Mouse (Mus musculus): ENCODE measurements around the gene Mybpc3. TPM values are rescaled to one million over a fixed set of nuclear protein-coding genes. Genes with fewer than 3 reads are reported as not detected.

The Mybpc3 gene
- total RNA-seq (2021) = under 1 TPM in 1 of 2 experiments, not detected in 1; 0.09 TPM
- long read RNA-seq, experiment 1 = 0 reads
- long read RNA-seq, experiment 2 = 0 reads

DNA sequence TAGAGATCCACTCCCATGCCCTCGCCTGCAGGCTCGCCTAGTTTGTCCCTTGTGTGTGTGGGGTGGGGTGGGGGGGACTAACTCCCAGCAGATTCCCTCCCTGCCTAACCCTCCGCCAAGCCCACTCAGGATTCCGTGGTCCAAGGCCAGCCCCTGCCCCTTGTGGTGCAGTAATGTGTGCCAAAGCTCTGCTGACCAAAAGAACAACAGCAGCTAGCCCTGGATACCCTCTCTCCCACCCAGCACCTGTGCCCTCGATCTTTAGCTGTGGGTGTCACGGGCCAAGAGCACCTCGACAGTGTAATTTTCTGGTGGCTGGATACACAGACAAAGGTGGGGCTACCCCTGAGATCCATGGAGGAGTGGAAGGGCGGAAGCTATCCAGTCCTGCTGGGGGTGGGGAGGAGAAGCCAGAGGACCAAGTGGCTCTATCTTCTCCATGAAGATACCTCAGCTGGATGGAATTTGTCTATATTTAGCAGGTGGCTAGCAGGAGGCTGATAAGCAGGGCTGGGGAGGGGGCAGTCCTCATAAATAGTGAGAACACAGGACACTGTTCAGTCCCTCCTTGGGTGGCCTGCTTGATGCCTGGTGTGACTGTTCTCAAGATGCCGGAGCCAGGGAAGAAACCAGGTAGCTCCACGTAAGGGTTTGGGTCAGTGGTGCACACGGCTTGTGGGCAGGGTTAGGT is at the start of gene Mybpc3:
Gene Mybpc3 (plus strand): TSS at position 560 of the 691 bp plus-strand sequence.
- DNase-seq = no peak
- intact Hi-C loops (cut with DNase I; ENCODE audit: low total_unique reads) = loop anchor here (5.0 kb wide), 1 partner anchor 75 kb away; no protein-coding TSS in a partner anchor

DNA sequence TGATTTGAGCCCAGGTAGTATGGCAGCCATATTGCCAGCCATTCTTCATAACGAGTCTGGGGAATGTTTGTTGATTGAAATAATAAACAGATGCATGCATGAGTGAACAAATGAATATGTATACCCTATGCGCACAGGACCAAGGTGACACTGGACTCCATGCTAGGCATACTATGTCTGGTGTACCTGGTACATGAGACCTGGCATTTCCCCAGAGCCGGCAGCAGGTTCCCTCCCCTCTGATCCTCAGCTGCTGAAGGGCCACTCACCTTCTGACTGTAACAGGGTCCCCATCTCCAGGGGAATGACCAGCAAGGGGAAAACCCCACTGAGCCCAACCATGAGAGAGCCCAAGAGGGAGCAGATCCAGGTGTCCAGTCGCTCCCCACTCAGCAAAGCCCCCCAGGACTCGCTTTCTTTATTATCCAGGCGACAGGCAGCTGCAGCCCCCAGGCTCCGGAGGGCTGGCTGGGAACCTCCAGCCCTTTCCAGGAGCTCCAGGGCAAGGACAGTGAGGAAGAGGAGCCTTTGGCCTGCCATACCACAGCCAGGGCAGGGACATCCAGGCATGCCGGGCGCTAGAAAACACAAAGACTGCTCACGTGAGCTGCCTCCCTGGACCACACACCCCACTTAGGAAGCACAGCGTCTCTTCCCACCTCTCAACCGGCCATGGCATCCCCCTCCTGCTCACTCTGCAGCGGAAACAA is 49.6 kb upstream of the Mybpc3 start:
- no peak for DNase-seq
- intact Hi-C loops (cut with DNase I; ENCODE audit: low total_unique reads) = no loop called here

DNA sequence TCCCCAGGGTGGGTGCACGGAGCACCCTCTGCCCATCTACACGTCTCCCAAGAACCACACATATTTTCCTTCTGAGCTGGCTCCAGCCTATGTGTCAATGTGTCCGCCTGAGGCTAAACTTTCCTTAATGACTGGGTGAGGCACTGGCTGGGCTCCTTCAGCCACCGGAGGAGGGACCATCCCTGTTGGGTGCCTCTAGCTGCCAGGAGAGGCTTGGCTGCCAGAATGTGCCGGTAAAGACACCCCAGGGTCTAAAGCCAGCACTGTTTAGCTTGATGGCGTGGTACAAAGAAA is 49.1 kb upstream of the Mybpc3 start:
- DNase-seq = no peak
- intact Hi-C loops (cut with DNase I; ENCODE audit: low total_unique reads) = no loop called here

DNA sequence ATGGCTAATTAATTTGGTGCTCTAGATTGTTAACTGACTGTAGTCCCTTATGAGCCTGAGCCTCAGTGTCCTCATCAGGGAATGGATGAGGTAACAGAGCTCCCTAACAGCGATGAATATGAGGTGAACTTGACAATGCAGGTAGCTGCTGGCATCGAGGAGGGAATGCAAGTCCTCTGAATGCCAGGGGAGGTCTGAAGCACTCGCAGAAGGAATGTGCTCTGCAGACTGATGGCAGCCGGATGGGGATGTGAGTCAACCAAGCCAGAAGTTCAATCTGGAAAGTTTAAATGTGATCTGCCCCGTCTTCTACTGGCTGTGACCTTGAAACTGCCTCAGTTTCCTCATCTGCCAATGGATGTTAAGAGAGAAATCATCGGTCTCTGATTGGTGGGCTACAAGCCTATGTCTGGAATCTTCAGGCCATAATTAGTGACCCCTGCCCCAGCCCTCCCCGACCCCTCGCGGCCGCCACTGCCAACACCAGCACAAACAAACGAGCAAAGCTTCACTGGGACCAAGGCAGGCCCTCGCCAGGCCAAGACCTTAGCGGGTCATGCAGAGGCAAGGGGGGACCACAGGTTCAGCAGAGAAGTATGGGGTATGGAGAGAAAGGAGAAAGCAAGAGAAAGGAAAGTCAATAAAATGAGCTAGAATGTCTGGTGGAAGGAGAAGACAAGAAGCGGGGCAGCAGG is 48.5 kb upstream of the Mybpc3 start:
- intact Hi-C loops (cut with DNase I; ENCODE audit: low total_unique reads) = no loop called here
- DNase-seq = no peak

DNA sequence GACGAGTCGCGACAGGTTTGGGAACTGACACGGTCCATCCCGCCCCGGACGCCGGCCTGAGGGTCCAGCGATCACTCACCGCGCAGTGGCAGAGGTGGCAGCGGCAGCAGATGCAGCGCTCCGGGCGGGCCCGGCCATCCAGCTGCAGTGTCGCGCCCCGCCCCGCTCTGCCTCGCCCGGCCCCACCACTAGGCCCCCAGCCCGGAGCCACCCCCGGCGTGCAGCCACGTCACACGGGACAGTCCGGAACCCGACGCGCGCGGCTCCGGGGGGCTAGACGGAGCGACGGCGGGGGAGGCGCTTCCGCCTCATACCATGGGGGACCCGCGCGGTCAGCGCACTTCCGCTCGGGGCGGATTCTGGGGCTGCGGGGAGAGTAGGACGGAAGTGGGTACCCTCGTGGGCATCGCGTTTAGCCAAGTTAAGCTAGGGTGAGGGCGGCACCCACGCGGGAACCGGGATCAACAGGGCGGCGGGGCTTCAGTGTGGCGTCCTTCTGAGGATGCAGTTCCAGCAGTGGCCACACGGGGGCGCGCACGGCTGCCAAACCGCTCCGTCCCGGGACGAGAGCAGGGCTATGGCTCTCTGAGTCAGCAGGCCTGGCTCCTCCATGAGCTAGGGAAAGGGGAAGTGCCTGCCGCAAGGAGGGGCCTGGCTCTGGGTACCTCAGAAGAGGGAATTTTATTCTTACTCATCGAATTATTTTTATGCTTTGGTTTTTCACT is 47.7 kb upstream of the Mybpc3 start, which contains the start of gene Slc39a13:
Gene Slc39a13 (minus strand): TSS at position 342 of the 725 bp plus-strand sequence.
- intact Hi-C loops (cut with DNase I; ENCODE audit: low total_unique reads) = no loop called here
- DNase-seq = peak; percentile 97

DNA sequence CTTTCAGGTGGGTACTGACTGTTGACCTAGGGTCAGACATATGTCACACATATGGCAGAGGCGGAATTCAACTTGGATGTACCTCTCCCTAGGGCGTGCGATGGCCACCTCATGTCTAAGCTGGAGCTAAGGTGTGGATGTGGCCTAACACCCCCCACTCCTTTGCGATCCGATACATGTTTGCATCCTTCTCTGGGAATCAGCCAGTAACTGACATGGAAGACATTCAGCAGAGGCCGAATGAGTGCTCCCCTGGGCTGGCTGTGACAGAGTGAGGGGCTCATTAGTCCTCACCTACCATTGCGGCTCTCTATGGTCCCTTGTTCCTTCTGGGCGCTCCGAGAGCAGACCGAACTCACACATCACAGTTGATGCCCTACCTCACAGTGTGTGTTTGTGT is 46.9 kb upstream of the Mybpc3 start:
- DNase-seq = no peak
- intact Hi-C loops (cut with DNase I; ENCODE audit: low total_unique reads) = no loop called here

DNA sequence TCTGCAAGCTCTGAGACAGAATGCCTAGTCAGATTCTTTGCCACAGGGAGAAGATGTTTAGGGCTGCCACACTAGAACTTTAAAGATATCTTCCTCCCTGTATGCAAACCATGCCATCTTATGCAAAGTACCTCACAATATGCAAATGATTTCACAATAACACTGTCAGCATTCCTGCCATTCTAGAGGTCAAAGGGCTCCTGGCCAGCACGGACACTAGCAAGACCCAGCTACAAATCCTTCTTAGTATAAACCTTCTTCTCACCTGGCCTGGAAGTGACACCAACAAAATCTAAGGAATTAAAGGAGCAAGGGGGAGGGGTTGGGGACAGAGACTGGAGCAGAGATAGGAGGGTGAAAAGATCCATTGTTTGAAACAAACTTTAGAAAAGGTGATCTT is 45.9 kb upstream of the Mybpc3 start:
- no peak for DNase-seq
- intact Hi-C loops (cut with DNase I; ENCODE audit: low total_unique reads) = loop anchor here (2.0 kb wide), 1 partner anchor 29 kb away; no protein-coding TSS in a partner anchor

DNA sequence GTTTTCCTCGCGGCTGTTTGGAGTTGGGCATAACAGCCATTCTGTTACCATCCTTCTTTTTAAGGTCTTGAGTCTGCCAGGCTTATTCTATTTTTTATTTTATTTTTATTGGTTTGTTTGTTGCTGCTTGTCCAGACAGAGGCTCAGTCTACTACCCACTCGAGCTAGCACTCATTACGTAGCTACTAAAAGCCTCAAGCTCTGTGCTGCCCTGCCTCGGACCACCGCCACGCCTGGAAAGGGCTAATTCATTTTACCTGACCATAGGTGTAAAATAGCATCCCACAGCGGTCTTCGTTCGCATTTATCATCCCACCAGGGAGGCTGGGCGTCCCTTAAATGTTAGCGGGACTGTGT is 40.0 kb upstream of the Mybpc3 start:
- intact Hi-C loops (cut with DNase I; ENCODE audit: low total_unique reads) = no loop called here
- DNase-seq = no peak

DNA sequence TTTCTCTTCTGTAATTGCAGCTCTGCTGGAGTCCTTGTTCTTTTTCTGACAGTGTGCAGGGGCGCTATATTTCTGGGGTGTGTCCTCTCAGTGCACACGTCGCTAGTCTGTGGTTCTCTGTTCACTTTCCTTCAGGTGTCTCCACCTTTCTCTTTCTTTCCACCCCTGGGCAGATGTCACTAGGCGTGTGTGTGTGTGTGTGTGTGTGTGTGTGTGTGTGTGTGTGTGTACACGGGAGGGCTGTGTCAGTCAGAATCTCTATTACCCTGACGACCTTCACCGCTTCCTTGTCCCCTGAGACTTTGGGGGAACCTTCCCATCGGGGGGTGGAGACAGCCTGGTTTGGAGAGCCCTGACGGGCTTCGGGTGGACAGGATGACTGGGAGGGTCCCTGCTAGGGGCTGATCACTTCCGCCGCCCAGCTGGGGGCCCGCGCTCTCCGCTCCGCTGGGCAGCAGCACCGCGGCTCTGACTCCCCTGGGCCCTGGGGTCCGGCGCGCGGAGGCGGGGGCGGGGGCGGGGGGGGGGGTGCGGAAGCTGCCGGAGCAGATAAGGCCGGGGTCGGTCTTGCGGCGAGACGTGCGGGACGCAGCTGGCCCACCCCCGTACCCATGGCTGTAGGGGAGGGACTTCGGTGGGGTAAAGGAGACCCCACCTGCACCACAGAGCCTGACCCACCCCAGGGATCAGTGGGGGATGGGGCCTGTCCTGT is 39.5 kb upstream of the Mybpc3 start:
- intact Hi-C loops (cut with DNase I; ENCODE audit: low total_unique reads) = no loop called here
- DNase-seq = no peak

DNA sequence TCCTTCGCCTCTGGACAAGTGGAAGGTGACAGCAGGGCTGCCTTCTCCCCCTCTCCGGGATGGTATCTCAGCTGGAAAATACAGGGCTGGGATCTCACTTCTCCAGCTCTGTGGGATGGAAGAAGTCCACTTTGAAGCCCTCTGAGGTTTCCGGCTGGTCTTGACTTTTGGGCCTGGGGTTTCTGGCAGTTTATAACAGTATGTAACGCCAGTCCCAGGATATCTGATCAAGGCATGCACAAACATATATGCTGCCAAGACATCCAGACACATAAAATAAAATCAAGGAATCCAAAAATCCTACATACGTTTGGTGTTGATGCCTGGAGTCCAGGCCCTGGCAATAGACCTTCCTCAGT is 38.9 kb upstream of the Mybpc3 start:
- intact Hi-C loops (cut with DNase I; ENCODE audit: low total_unique reads) = no loop called here
- no peak for DNase-seq

DNA sequence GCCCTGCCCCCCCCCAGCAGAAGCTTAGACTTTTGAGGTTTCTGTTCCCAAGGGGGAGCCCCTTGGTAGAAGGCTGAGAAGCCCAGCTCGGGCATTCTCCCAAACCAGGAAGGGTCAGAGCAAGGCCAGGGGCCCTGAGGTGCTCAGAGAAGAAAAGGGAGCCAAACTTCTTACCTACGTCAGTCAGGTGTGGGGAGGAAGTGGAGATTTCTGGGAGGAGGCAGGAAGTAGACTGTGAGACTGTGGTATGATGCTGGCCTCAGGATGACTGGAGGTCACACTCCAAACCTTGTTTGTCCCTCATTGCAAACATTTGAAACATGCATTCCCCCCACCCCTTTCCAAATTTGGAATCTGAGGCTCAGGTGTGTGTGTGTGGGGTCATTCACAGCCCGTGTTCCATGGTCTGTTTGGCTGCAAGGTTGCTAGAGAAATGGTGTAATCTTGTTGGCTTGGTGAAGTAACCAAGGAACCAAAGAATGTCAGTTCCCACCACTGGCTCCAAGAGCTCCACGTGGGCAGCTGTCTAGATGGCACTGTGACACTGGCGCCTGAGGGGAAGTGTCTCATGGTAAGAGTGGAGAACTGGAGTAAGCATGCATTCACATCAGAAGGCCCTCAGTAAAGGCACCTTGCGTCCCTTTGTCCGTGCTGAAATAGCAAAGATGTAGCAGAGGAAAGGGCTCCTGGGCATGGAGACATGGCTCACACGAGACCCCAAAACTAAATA is 37.0 kb upstream of the Mybpc3 start:
- intact Hi-C loops (cut with DNase I; ENCODE audit: low total_unique reads) = no loop called here
- no peak for DNase-seq

DNA sequence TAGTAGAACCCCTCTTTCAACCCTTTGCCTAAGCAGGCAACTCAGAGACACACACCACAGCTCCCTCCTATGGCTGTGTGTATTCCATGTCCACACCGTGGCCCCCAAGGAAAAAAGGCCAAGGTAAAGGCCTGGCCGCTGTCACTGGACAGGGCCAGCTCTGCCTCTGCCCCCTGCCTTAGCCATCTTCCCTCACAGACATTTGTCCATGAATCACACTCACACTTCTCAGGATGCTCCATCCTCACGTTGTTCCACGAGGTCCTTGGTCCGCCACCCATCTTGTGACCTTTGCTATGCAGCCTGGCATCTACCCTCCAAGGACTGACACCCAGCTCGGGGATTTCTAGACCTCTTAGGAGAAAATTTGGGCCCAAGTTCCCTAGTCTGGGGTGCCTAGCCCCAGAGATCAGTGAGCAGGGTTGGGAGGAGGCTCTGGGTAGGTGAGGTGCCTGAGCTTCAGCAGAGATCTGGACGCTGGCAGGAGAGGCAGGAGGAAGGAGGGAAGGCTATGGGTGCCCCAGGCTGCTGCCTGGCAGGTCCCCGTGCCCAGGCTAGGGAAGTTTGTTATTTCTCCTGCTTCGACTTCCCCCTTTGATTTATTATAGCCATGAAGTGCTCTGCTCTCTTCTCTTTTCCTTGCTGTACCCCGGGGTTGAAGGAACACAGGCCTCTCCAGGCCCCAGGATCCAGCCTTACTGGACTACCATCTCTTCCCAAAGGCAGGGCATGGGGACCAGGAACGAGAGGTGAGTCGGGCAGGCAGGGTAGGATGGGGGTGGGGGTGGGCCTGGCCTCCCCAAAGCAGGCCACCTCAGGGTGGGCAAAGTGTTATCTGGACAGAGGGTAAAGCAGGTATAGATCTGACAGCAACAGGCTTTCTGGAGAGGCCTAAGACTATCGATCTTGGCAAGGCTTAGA is 35.9 kb upstream of the Mybpc3 start, which contains the start of gene Spi1:
Gene Spi1 (plus strand): TSS at position 616 of the 921 bp plus-strand sequence.
- intact Hi-C loops (cut with DNase I; ENCODE audit: low total_unique reads) = no loop called here
- DNase-seq = no peak

DNA sequence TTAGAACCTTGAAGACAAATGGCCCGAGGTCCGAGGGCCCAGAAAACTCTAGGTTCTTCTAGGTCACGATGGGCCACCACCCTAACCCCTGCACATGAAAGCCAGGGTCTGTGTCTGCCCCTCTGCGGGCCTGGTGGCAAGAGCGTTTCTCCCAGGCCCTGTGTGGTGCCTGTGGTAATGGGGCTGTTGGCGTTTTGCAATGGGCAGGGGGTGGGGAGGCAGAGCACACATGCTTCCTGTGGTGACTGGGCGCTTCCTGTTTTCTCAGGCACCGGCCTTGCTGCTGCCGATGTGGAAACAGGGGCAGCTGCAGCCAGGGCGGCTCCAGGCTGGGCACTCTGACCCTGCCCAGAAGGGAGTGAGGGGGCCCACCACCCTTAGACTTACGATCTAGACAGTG is 35.1 kb upstream of the Mybpc3 start:
- DNase-seq = peak; percentile 54
- intact Hi-C loops (cut with DNase I; ENCODE audit: low total_unique reads) = no loop called here

DNA sequence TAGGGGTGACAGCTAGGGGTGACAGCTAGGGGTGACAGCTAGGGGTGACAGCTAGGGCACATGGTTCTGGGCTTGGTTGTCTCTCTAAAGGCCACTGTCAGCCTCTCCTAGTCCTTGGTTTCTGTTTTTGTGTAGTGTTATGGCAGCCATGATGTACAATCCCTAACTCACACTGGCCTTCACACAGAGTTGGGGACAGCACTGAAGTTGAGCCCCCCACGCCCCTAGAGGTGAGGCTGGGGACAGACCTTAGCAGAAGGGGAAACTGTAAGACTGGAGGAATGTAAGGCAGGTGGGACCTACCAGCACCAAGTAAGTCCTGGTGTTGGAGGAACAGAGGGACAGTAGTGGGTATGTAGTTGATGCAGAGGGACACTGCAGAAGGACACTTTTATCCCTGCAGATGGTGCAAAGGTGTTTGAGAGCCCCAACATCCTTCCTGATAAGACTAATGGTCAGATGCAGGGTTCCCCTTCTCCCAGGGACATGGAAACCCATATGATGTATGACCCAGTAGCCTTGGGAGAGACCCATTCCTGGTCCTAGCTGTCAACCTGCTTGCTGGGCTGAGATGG is 34.5 kb upstream of the Mybpc3 start:
- DNase-seq = no peak
- intact Hi-C loops (cut with DNase I; ENCODE audit: low total_unique reads) = no loop called here

DNA sequence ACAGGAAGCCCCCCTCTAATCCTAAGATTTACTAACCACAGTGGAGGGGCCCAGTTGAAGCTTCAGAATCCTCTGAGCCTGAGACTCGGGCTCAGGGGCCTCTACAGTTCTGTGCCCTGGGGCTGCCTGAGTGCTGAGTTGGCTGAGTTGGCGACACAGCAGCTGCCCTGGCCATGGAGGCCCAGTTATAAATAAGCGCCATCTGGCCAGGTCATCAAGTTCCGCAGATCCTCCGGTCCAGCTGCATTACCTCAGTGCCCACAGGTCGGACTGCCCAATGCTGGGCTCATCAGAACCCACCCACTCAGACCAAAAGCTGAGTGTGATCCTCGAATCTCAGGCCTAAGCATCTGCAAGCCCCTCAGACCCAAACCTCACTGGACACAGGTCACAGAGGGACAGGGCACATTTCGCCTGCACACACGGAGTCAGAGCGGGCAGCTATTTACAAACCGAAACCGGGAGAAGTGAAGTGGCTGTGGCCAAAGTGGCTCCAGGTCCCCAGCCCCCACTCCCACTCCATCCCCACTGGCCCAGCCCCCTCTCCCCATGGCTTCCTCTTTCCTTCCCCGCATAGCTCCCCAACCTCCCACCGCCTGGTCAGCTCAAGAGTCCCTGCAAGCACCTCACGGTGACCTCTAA is 33.6 kb upstream of the Mybpc3 start:
- peak; percentile 76 for DNase-seq
- intact Hi-C loops (cut with DNase I; ENCODE audit: low total_unique reads) = no loop called here

DNA sequence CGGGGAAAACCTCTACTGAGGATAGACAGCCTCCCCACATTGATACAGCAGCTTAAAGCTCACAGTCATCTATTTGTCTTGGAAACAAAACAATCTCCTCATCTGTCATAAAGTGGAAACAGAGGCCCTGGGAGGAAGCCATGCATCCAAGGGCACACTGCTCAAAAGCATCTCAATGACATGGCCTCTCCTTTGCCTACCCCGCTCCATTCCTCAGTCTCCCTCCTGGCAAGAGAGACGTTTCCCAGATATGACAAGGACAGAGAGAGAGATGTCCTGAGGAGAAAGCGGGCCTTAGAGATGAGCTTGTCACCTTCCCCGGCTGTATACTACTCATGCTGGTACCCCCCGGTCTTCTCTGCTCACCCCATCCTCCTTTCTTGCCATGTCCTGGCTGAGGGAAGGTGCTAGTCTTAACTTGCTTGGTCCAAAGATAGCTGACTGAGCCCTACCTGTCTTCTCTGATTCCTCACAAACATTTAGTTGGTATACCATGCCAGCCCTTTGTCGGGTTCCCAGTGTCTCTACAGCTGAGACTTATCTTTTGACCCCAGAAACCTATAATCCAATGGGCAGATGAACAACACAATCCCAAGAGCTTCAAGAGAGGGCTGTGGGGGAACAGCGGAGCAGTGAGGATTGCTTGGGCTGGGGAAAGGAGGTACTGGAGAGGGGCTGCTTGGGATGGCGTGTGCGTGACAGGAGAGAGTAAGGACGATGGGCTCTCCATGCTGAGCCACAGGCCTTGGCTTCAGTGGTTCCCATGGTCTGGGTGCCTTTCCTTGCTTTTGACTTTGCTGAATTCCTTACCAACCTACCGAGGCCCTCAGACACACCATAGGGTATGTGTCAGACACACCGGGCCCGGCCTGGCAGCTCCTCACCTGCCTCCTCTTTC is 32.2 kb upstream of the Mybpc3 start:
- intact Hi-C loops (cut with DNase I; ENCODE audit: low total_unique reads) = no loop called here
- no peak for DNase-seq

All from gastrocnemius, postnatal 14 days (tissue).